Mouse (Mus musculus) C2C12 (cell line): ENCODE results near the gene Coa3.

Experiments used
- CEBPB ChIP-seq: IDR thresholded peaks from one replicate; pipeline ENCODE4 v1.6.1; 2011; ENCODE audit warnings: low read depth, mild to moderate bottlenecking, control low read depth, moderate library complexity
- CTCF ChIP-seq: IDR thresholded peaks from one replicate; pipeline ENCODE4 v1.5.1; 2011; ENCODE audit not compliant: control insufficient read depth, insufficient read depth, insufficient read length
- FOSL1 ChIP-seq: IDR thresholded peaks from one replicate; pipeline ENCODE4 v1.8.0; 2011; ENCODE audit warnings: mild to moderate bottlenecking, low read length; ENCODE audit not compliant: poor library complexity, insufficient read depth, severe bottlenecking
- MAX ChIP-seq: IDR thresholded peaks from one replicate; pipeline ENCODE4 v1.6.1; 2011; ENCODE audit warnings: mild to moderate bottlenecking, control low read depth
- MYOD1 ChIP-seq: IDR thresholded peaks from one replicate; pipeline ENCODE4 v1.6.1; 2011; ENCODE audit warnings: low read depth; ENCODE audit not compliant: control insufficient read depth, insufficient read length
- MYOG ChIP-seq: IDR thresholded peaks from one replicate; pipeline ENCODE4 v1.6.1; 2011; ENCODE audit not compliant: control insufficient read depth, insufficient read length; ENCODE audit errors: extremely low read depth
- USF1 ChIP-seq: IDR thresholded peaks from one replicate; pipeline ENCODE4 v1.6.1; 2011; ENCODE audit warnings: low read depth, mild to moderate bottlenecking, control low read depth, moderate library complexity

GRCm38 (mm10) chr11:101315082-101315650 lies 36.3 kb upstream of the Coa3 start:
- TF ChIP-seq CTCF (no peak), MYOG (no peak), FOSL1 (no peak), MAX (no peak), MYOD1 (no peak), USF1 (no peak), CEBPB (no peak)
